Mouse (Mus musculus): Measurements from ENCODE around the gene Tmem184b.

- peak; percentile 11 for TF ChIP-seq CTCF (IDR thresholded peaks at IDR 0.05; ENCODE audit: control insufficient read depth, insufficient read depth, insufficient read length)
- TF ChIP-seq USF1 (IDR thresholded peaks at IDR 0.05; ENCODE audit: low read depth): no peak
Observed at GRCm38 (mm10) chr15:79402836-79403762, at the start of gene Tmem184b.
